Mouse (Mus musculus): ENCODE results near the gene Chst10. TPM values are rescaled to one million over a fixed set of nuclear protein-coding genes. Genes with fewer than 3 reads are reported as not detected.

The Chst10 gene
- polyA plus RNA-seq, 1 experiment from 2014 or later = 46.6 TPM

DNA sequence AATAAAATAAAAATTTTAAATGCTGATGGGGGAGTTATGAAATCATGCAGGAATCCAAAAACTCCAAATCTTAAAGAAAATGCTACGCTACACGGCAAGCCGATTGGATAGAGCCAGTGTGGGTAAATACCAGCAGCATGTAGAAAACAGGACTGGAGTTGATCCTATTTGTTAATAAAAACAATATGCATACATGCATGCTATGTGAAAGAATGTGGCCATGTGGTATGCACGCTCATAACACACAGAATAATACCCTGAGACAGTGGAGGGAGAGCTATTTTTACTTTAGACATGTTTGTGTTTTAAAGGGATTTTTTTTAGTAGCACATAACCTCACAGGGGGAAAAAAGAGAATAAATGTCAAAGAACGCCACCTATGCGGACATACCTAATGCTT, 9.2 kb downstream of the Chst10 start:
- H3K27ac ChIP-seq = no peak overlapping the region
- H3K27me3 ChIP-seq = no peaks in the 10 kb centered on the region
- no peak overlapping the region for H3K4me2 ChIP-seq (replicated peaks)
- H3K4me1 ChIP-seq (replicated peaks) = peaks cover 13% of the 10 kb centered on the region
- H3K9me3 ChIP-seq = no peaks in the 10 kb centered on the region
- H3K4me3 ChIP-seq (replicated peaks) = no peak overlapping the region
- 92% methylated on average over 6 of the region's 6 CpGs for WGBS
- H3K9ac ChIP-seq (replicated peaks) = no peak overlapping the region
- peaks cover 32% of the 10 kb centered on the region for H3K36me3 ChIP-seq
- no peak for ATAC-seq

DNA sequence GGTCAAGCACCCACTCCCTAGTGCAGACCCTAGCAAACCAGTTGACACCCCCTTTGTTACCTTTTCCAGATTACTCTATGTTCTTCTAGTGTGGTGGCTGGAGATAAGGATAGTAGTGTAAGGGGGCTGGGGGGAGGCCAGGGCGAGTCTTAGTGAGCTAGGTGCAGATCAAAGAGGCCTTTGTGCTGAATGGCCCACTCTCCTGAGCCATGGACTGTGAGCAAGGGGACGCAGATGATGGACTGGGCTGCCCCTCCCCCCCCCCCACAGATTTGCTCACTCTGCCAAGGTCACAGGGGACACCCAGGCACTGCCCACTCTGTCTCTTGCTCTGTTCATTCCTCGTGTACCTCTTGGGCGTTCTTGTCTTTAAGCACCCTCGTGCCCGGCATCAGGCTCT, 10.9 kb downstream of the Chst10 start:
- 69% methylated on average over 5 of the region's 6 CpGs for WGBS

GRCm38 (mm10) chr1:38886602-38887001, 11.4 kb downstream of the Chst10 start:
- WGBS = 78% methylated on average over 2 of the region's 2 CpGs
- Histone ChIP-seq H3K4me3 (replicated peaks) (no peak overlapping the region), H3K4me2 (replicated peaks) (no peak overlapping the region), H3K9me3 (no peaks in the 10 kb centered on the region), H3K27me3 (no peaks in the 10 kb centered on the region), H3K36me3 (peaks cover 45% of the 10 kb centered on the region), H3K27ac (no peak overlapping the region), H3K9ac (replicated peaks) (no peak overlapping the region), H3K4me1 (replicated peaks) (no peaks in the 10 kb centered on the region)
- no peak for ATAC-seq

More for the DNA sequence above, 10.9 kb downstream of the Chst10 start:
- Histone ChIP-seq H3K36me3 (peaks cover 49% of the 10 kb centered on the region), H3K4me2 (replicated peaks) (no peak overlapping the region), H3K9ac (replicated peaks) (no peak overlapping the region), H3K4me1 (replicated peaks) (no peaks in the 10 kb centered on the region), H3K27ac (no peak overlapping the region), H3K9me3 (no peaks in the 10 kb centered on the region), H3K27me3 (no peaks in the 10 kb centered on the region), H3K4me3 (replicated peaks) (no peak overlapping the region)
- peak; percentile 27; the same call in 1 of the 2 replicates for ATAC-seq

- H3K9me3 ChIP-seq = no peaks in the 10 kb centered on the region
- no peak overlapping the region for H3K4me2 ChIP-seq (replicated peaks)
- 85% methylated on average over 2 of the region's 2 CpGs for WGBS
- H3K27ac ChIP-seq = no peak overlapping the region
- H3K27me3 ChIP-seq = no peaks in the 10 kb centered on the region
- H3K36me3 ChIP-seq = peaks cover 41% of the 10 kb centered on the region
- H3K4me3 ChIP-seq (replicated peaks) = no peak overlapping the region
- ATAC-seq = no peak
- no peak overlapping the region for H3K9ac ChIP-seq (replicated peaks)
- no peaks in the 10 kb centered on the region for H3K4me1 ChIP-seq (replicated peaks)
Measured at GRCm38 (mm10) chr1:38885956-38886355, 12.0 kb downstream of the Chst10 start.

GRCm38 (mm10) chr1:38883766-38884165, 14.2 kb downstream of the Chst10 start:
- no peak overlapping the region for H3K4me3 ChIP-seq (replicated peaks)
- no peak for ATAC-seq
- no peaks in the 10 kb centered on the region for H3K4me1 ChIP-seq (replicated peaks)
- no peaks in the 10 kb centered on the region for H3K27me3 ChIP-seq
- H3K4me2 ChIP-seq (replicated peaks) = no peak overlapping the region
- H3K9ac ChIP-seq (replicated peaks) = no peak overlapping the region
- peaks cover 41% of the 10 kb centered on the region for H3K36me3 ChIP-seq
- H3K9me3 ChIP-seq = no peaks in the 10 kb centered on the region
- 88% methylated on average over 9 of the region's 9 CpGs for WGBS
- H3K27ac ChIP-seq = no peak overlapping the region

DNA sequence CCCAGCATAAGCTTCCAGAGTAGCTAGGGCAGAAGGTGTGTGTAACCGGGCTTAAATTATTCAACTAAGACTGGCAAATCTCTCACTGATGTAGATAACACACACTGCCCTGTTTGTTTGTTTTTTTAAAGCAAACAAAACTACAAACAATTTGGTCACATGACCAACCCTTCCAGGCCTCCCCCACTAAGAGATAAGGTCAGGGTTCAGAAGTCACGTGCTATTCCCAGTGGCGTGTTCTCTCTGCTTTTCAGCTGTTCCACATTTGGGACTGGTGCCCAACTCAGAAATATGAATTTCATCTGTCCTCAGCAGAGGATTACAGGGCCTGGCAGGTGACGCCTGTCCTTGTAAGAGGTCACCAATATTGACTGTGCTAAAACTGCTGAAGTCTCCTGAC, 15.2 kb downstream of the Chst10 start:
- H3K4me1 ChIP-seq (replicated peaks) = no peaks in the 10 kb centered on the region
- no peak overlapping the region for H3K4me2 ChIP-seq (replicated peaks)
- peaks cover 41% of the 10 kb centered on the region for H3K36me3 ChIP-seq
- 87% methylated on average over 4 of the region's 4 CpGs for WGBS
- ATAC-seq = no peak
- no peaks in the 10 kb centered on the region for H3K9me3 ChIP-seq
- no peak overlapping the region for H3K9ac ChIP-seq (replicated peaks)
- no peak overlapping the region for H3K27ac ChIP-seq
- H3K4me3 ChIP-seq (replicated peaks) = no peak overlapping the region
- no peaks in the 10 kb centered on the region for H3K27me3 ChIP-seq

- Histone ChIP-seq H3K4me2 (replicated peaks) (no peak overlapping the region), H3K36me3 (peaks cover 45% of the 10 kb centered on the region), H3K4me3 (replicated peaks) (no peak overlapping the region), H3K4me1 (replicated peaks) (peaks cover 10% of the 10 kb centered on the region), H3K27ac (no peak overlapping the region), H3K9me3 (no peaks in the 10 kb centered on the region), H3K27me3 (no peaks in the 10 kb centered on the region), H3K9ac (replicated peaks) (no peak overlapping the region)
- 88% methylated on average over 4 of the region's 4 CpGs for WGBS
- ATAC-seq = no peak
Measured at GRCm38 (mm10) chr1:38881366-38881765, 16.6 kb downstream of the Chst10 start.

DNA sequence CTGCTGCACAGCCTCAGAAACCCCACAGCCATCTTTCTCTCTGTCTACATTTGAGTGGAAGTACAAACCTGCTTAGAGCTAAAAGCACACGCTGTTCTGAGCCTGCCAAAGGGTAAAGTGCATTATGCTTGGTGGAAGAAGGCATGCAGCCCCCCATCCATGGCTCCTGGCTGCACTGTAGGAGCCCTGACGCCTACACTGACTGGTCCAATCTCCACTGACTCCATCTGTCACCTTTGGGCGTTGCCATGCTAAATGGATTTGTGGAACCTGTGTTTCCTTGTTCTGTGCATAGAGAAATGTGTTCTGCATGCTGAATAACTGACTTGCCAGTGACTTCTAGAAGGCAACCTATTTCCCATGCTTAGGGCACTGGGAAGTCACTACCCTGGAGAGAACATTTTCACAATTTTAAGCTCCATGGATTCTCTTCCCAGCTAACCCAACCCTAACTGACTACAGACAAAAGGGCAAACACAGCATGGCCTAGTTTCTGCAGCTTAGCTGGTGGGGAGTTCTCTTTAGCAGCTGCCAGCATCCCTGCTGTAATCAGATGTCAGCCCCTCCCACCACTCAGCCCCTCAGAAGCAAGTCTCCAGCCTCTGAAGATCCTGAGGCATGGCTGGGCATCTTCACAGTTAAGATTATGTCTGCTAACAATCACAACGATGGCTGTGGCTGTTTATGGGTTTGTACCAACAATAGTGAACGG, 21.1 kb downstream of the Chst10 start:
- no peak overlapping the region for H3K4me2 ChIP-seq (replicated peaks)
- H3K4me3 ChIP-seq (replicated peaks) = no peak overlapping the region
- H3K27ac ChIP-seq = peak overlapping the region; percentile 59
- peak; percentile 56 for ATAC-seq
- H3K36me3 ChIP-seq = peaks cover 34% of the 10 kb centered on the region
- no peak overlapping the region for H3K9ac ChIP-seq (replicated peaks)
- H3K4me1 ChIP-seq (replicated peaks) = peaks cover 12% of the 10 kb centered on the region
- WGBS = 39% methylated on average over 5 of the region's 5 CpGs
- no peaks in the 10 kb centered on the region for H3K27me3 ChIP-seq
- no peaks in the 10 kb centered on the region for H3K9me3 ChIP-seq

DNA sequence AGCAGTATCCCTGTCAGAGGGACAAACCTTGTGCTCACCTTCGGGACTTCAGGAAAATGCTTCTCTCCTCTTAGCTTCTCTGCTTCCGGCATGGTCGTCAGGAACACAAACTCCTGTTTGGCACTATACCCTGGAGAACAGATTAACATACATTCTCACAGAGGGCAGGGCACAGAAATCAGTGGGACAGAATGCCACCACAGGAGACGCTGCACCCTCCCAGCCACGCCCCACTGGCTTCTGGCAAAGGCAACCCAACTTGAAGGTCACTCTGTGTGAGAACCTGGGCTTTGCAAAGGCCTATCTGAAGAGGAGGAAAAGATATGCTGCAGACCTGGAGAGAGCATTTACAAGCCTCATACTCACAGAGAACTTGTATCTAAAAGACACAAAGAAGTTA, 24.1 kb downstream of the Chst10 start:
- H3K36me3 ChIP-seq = peaks cover 49% of the 10 kb centered on the region
- no peak overlapping the region for H3K27ac ChIP-seq
- 89% methylated on average over 5 of the region's 5 CpGs for whole genome bisulfite sequencing
- H3K4me3 ChIP-seq (replicated peaks) = no peak overlapping the region
- ATAC-seq = no peak
- H3K9me3 ChIP-seq = no peaks in the 10 kb centered on the region
- H3K4me2 ChIP-seq (replicated peaks) = no peak overlapping the region
- no peak overlapping the region for H3K9ac ChIP-seq (replicated peaks)
- no peaks in the 10 kb centered on the region for H3K27me3 ChIP-seq
- H3K4me1 ChIP-seq (replicated peaks) = peaks cover 12% of the 10 kb centered on the region

GRCm38 (mm10) chr1:38871834-38872233, 26.1 kb downstream of the Chst10 start:
- no peak overlapping the region for H3K9ac ChIP-seq (replicated peaks)
- H3K27me3 ChIP-seq = no peaks in the 10 kb centered on the region
- H3K4me3 ChIP-seq (replicated peaks) = no peak overlapping the region
- H3K9me3 ChIP-seq = no peaks in the 10 kb centered on the region
- 90% methylated on average over 6 of the region's 6 CpGs for WGBS
- no peak overlapping the region for H3K27ac ChIP-seq
- H3K4me2 ChIP-seq (replicated peaks) = no peak overlapping the region
- peaks cover 64% of the 10 kb centered on the region for H3K36me3 ChIP-seq
- peaks cover 6% of the 10 kb centered on the region for H3K4me1 ChIP-seq (replicated peaks)
- ATAC-seq = no peak

- no peak for ATAC-seq
- no peaks in the 10 kb centered on the region for H3K27me3 ChIP-seq
- no peak overlapping the region for H3K4me3 ChIP-seq (replicated peaks)
- no peak overlapping the region for H3K9ac ChIP-seq (replicated peaks)
- H3K9me3 ChIP-seq = no peaks in the 10 kb centered on the region
- no peak overlapping the region for H3K4me2 ChIP-seq (replicated peaks)
- H3K36me3 ChIP-seq = peaks cover 80% of the 10 kb centered on the region
- 65% methylated on average over 13 of the region's 13 CpGs for WGBS
- H3K27ac ChIP-seq = no peak overlapping the region
- H3K4me1 ChIP-seq (replicated peaks) = no peaks in the 10 kb centered on the region
Measured at GRCm38 (mm10) chr1:38869398-38870195, 28.4 kb downstream of the Chst10 start.

- Histone ChIP-seq H3K4me3 (replicated peaks) (no peak overlapping the region), H3K9me3 (no peaks in the 10 kb centered on the region), H3K36me3 (peaks cover 66% of the 10 kb centered on the region), H3K9ac (replicated peaks) (no peak overlapping the region), H3K27ac (no peak overlapping the region), H3K27me3 (no peaks in the 10 kb centered on the region), H3K4me2 (replicated peaks) (no peak overlapping the region), H3K4me1 (replicated peaks) (no peaks in the 10 kb centered on the region)
- WGBS = 94% methylated on average over 5 of the region's 5 CpGs
- ATAC-seq = no peak
Measured at GRCm38 (mm10) chr1:38866242-38866641, 31.7 kb downstream of the Chst10 start.
